Mouse (Mus musculus) embryonic facial prominence, embryonic 12.5 days (tissue): ENCODE results near the gene Zfp239. TPM values are rescaled to one million over a fixed set of nuclear protein-coding genes. Genes with fewer than 3 reads are reported as not detected.

Source experiments
- ATAC-seq: fragments of 200-750 bp; cut with Nextera tagmentation; 2 replicates; pipeline ENCODE4 v1.8.0; 2017; ENCODE audit not compliant: insufficient number of reproducible peaks, insufficient read depth, low FRiP score, low TSS enrichment
- H3K27ac ChIP-seq: fragments of 300-500 bp; sonication (generic); 2 replicates; pipeline ENCODE4 v1.5.1; 2016; ENCODE audit warnings: mild to moderate bottlenecking
- H3K27me3 ChIP-seq: fragments of 300-500 bp; sonication (generic); 2 replicates; pipeline ENCODE4 v1.6.1; 2016; ENCODE audit warnings: mild to moderate bottlenecking, moderate library complexity
- H3K36me3 ChIP-seq: fragments of 300-500 bp; sonication (generic); 2 replicates; pipeline ENCODE4 v1.6.1; 2016; ENCODE audit warnings: mild to moderate bottlenecking
- H3K4me1 ChIP-seq: fragments of 300-500 bp; sonication (generic); 2 replicates; pipeline ENCODE4 v1.6.1; 2016
- H3K4me2 ChIP-seq: fragments of 300-500 bp; sonication (generic); replicated peaks from 2 replicates; pipeline ENCODE4 v1.6.1; 2016; ENCODE audit warnings: mild to moderate bottlenecking, moderate library complexity
- H3K4me3 ChIP-seq: fragments of 300-500 bp; sonication (generic); 2 replicates; pipeline ENCODE4 v1.5.1; 2016; ENCODE audit warnings: mild to moderate bottlenecking
- H3K9ac ChIP-seq: fragments of 300-500 bp; sonication (generic); 2 replicates; pipeline ENCODE4 v1.6.1; 2016; ENCODE audit warnings: mild to moderate bottlenecking, moderate library complexity
- H3K9me3 ChIP-seq: fragments of 300-500 bp; sonication (generic); 2 replicates; pipeline ENCODE4 v1.6.1; 2016; ENCODE audit warnings: mild to moderate bottlenecking, moderate library complexity
- WGBS: fragments of 180-500 bp; shearing (Covaris S2); methylation state at CpG from one replicate; pipeline ENCODE4 v1.1.7; 2016; 5-methylcytosine and 5-hydroxymethylcytosine counted together
- polyA plus RNA-seq: library from polyadenylated mRNA; unstranded; fragments of >200 nt; fragmentation: Nextera tagmentation; extraction: Ambion mirVana; gene quantifications from 2 replicates; pipeline ENCODE4 v1.2.1, GENCODE M21; 2016

The Zfp239 gene
- polyA plus RNA-seq, 1 experiment from 2014 or later, result 19.2 TPM

DNA sequence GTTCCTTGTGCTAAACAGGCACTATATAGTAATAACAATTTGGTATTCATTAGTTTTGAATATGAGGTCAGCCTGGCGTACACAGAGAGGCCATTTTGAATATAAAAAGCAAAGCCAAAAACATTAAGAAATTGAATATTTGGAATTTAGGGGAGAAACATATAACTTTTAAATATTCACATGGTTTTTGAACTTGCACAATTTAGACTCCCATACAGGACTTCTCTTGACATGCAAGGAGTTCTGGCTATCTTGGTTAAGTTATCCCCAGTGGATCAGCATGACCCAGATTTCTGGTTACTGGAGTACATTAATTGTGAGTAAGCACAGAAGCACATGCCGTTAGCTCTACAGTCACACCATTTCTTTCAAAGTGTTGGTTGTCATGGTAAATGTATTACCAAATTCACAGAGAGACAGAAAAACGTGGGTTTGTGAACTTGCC is 18.5 kb downstream of the Zfp239 start:
- peak overlapping the region; percentile 98 for H3K27ac ChIP-seq
- no peaks in the 10 kb centered on the region for H3K9me3 ChIP-seq
- H3K4me3 ChIP-seq, result peak overlapping the region; percentile 43

DNA sequence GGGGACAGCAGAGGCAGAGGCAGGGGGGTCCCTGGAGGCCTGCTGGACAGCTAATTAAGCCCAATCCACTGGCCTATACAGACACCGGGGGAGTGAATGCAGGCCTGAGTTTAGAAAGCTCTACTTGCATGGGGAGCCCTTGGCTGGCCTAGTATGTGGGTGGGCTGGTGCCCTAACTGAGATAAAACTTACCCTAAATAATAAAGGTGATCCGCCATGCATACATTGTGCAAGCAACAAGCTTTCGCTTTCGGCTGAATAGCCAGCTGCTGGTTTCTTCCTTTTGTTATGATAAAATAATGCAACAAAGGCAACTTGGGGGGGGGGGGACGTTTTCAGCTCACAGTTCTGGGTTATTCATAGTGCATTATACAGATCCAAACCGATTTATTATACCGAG is 19.3 kb downstream of the Zfp239 start:
- ATAC-seq, result no peak

More for the DNA sequence above, 18.5 kb downstream of the Zfp239 start:
- no peaks in the 10 kb centered on the region for H3K27me3 ChIP-seq
- peaks cover 5% of the 10 kb centered on the region; the same call in 1 of the 2 replicates for H3K4me1 ChIP-seq
- H3K9ac ChIP-seq, result no peak overlapping the region
- peak overlapping the region; percentile 56 for H3K4me2 ChIP-seq
- WGBS, result 53% methylated on average over 3 of the region's 3 CpGs
- H3K36me3 ChIP-seq, result no peaks in the 10 kb centered on the region
- ATAC-seq, result no peak

DNA sequence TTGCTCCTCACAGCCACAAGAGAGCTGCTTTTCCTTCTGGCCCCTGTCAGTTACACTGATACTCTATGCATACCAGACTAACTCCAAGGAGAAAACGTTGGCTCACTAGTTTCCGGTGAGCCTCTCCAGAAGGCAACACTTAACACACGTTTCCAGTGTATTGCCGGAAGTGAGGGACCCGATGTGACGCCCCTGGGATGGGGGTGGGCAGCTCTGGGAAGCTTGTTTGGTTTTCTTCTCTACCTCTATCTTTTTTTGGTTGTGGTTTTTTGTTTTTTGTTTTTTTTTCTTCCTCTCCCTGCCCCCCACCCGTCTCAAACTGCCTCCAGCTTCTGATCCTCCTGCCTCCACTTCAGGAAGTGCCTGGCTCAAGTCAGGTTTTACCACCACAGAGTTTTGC is 20.1 kb downstream of the Zfp239 start:
- no peaks in the 10 kb centered on the region for H3K27me3 ChIP-seq
- H3K4me2 ChIP-seq, result no peak overlapping the region
- WGBS, result 62% methylated on average over 7 of the region's 7 CpGs
- H3K9me3 ChIP-seq, result no peaks in the 10 kb centered on the region
- ATAC-seq, result no peak
- no peak overlapping the region for H3K9ac ChIP-seq
- H3K36me3 ChIP-seq, result no peaks in the 10 kb centered on the region
- no peak overlapping the region for H3K27ac ChIP-seq
- no peak overlapping the region for H3K4me3 ChIP-seq
- peaks cover 5% of the 10 kb centered on the region; the same call in 1 of the 2 replicates for H3K4me1 ChIP-seq

More for the DNA sequence above, 19.3 kb downstream of the Zfp239 start:
- no peak overlapping the region for H3K4me3 ChIP-seq
- H3K27ac ChIP-seq, result 0 out of 2 replicates have a peak overlapping the region, but pooled peaks have one; percentile 6
- H3K36me3 ChIP-seq, result no peaks in the 10 kb centered on the region
- no peak overlapping the region for H3K9ac ChIP-seq
- peaks cover 5% of the 10 kb centered on the region; the same call in 1 of the 2 replicates for H3K4me1 ChIP-seq
- H3K27me3 ChIP-seq, result no peaks in the 10 kb centered on the region
- no peaks in the 10 kb centered on the region for H3K9me3 ChIP-seq
- H3K4me2 ChIP-seq, result no peak overlapping the region
- WGBS, result 82% methylated on average over 7 of the region's 7 CpGs

DNA sequence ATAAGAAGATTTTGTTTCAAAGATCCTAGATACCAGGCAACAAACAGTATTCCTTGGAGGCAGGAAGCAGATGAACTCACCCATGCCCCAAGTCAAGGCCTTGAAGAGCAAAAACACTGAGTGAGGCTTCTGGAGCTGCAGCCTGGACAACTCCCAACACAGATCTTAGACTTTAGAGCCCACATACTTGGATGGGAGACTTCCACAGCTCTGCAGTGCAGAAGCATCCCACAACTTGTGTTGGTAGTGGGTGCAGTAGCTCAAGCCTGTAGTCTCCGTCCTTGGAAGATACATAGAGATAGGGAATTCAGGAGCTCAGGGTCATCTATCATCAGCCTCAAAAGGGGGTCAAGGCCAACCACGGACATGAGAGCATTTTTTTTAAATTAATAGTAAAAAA is 24.0 kb downstream of the Zfp239 start:
- Histone ChIP-seq H3K9me3 (no peaks in the 10 kb centered on the region), H3K9ac (no peak overlapping the region), H3K4me3 (no peak overlapping the region), H3K36me3 (no peaks in the 10 kb centered on the region), H3K27me3 (no peaks in the 10 kb centered on the region), H3K27ac (no peak overlapping the region), H3K4me2 (no peak overlapping the region), H3K4me1 (peaks cover 2% of the 10 kb centered on the region; the same call in 1 of the 2 replicates)
- WGBS, result 85% methylated on average over 2 of the region's 2 CpGs
- ATAC-seq, result no peak

DNA sequence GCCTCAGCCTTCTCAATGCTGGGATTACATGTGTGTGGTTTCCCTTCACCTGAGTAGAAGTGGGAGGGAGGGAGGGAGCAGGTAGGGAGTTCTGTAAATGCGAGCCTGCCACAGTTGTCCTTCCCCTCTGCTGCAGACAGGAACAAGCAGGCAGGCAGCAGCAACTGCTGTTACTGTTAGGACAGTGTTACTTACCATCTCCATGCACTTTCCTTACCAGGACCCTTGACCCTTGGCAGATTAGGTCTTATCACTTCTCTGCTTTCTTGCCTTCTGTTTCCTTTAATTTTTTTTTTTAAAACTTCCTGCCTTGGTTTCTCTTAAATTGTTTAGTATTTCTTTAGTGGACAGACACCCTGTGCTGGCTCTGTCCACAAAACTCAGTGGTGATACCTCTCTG is 26.1 kb downstream of the Zfp239 start:
- no peak for ATAC-seq
- H3K27ac ChIP-seq, result no peak overlapping the region
- no peak overlapping the region for H3K4me2 ChIP-seq
- no peak overlapping the region for H3K9ac ChIP-seq
- H3K27me3 ChIP-seq, result no peaks in the 10 kb centered on the region
- WGBS, result 47% methylated on average over 1 of the region's 1 CpGs
- no peaks in the 10 kb centered on the region for H3K4me1 ChIP-seq
- no peaks in the 10 kb centered on the region for H3K9me3 ChIP-seq
- H3K36me3 ChIP-seq, result no peaks in the 10 kb centered on the region
- H3K4me3 ChIP-seq, result no peak overlapping the region

DNA sequence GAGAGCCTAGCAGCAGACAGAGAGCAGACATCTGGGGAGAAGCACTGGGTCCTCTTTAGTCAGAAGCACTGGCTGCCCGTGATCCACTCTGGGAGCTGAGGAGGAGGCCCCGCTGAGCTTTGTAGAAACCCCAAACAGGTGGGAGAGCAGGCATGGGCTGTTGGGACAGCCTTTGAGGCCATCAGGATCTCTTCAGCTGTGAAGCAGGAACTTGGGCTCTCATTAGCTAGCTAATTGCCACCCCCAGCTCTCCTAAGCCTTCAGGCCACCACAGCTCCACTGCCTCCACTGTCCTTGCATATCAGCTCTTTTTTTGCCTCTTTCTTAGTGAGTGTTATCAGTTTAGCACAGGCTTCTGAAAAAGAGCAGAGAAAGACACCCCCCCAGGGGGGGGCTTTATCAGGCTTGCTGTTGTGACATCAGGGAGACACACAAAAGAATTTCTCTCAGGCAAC is 26.8 kb downstream of the Zfp239 start:
- no peak for ATAC-seq
- Histone ChIP-seq H3K27ac (no peak overlapping the region), H3K36me3 (no peaks in the 10 kb centered on the region), H3K9me3 (no peaks in the 10 kb centered on the region), H3K4me3 (no peak overlapping the region), H3K4me2 (no peak overlapping the region), H3K4me1 (no peaks in the 10 kb centered on the region), H3K27me3 (no peaks in the 10 kb centered on the region), H3K9ac (no peak overlapping the region)
- WGBS, result 54% methylated on average over 2 of the region's 2 CpGs

DNA sequence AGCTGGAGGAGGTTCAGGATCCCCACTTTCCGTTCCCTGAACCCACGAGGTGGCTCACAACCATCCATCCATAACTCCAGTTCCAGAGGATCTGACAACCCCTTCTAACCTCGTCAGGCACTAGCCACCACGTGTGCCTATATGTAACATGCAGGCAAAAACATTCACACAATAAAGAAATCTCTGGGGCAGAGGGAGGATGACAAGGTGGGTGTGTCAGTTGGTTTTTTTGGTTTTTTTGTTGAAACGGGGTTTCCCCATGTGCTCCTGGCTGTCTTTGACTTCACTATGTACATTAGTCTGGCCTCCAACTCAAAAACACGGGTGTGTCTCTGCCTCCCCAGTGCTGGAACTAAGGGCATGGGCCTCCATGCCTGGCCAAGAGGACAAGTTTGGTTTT is 28.4 kb downstream of the Zfp239 start:
- whole genome bisulfite sequencing, result 82% methylated on average over 6 of the region's 6 CpGs
- no peak for ATAC-seq
- H3K9ac ChIP-seq, result no peak overlapping the region
- H3K4me2 ChIP-seq, result no peak overlapping the region
- no peak overlapping the region for H3K4me3 ChIP-seq
- H3K27me3 ChIP-seq, result no peaks in the 10 kb centered on the region
- H3K4me1 ChIP-seq, result no peaks in the 10 kb centered on the region
- no peaks in the 10 kb centered on the region for H3K36me3 ChIP-seq
- H3K27ac ChIP-seq, result no peak overlapping the region
- H3K9me3 ChIP-seq, result no peaks in the 10 kb centered on the region

DNA sequence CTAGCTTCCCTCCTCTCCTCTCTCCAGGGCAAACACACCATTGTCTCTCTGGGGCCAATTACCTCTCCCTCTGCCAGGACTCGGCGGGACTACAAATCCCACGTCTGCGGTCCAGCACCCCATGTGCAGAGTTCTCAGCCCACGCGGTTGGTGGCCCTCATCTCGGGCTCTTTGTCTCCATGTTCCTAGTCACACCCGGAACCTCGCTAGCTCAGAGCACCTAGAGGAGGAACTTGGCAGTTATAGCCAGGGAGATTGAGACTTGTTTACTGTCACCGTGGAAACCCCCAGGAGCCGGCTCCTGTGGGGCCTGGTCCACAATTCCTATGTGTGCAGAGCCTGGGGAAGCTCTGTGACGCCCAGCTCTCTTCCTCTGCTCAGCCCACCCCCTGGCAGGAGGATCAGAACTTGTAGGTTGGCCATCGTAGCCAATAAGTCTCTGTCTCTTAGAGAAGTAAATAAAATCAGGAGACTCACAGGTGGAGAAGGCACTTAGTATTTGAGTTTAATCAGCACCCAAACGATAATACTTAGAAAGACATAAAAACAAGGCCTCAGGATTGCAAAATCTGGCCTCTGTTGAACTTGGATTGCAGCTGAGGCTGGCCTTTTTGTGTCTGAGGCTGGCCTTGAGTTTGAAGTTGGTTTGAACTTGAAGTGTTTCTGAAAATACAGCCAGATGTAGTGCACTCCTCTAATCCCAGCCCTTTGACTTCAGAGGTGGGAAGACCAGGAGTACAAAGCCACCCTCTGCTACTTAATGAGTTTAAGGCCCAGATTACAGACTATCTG is 29.7 kb downstream of the Zfp239 start:
- H3K9ac ChIP-seq, result no peak overlapping the region
- no peak overlapping the region for H3K27ac ChIP-seq
- H3K4me3 ChIP-seq, result no peak overlapping the region
- WGBS, result 65% methylated on average over 14 of the region's 14 CpGs
- ATAC-seq, result no peak
- H3K4me2 ChIP-seq, result no peak overlapping the region
- no peaks in the 10 kb centered on the region for H3K4me1 ChIP-seq
- H3K27me3 ChIP-seq, result no peaks in the 10 kb centered on the region
- no peaks in the 10 kb centered on the region for H3K9me3 ChIP-seq
- H3K36me3 ChIP-seq, result no peaks in the 10 kb centered on the region

DNA sequence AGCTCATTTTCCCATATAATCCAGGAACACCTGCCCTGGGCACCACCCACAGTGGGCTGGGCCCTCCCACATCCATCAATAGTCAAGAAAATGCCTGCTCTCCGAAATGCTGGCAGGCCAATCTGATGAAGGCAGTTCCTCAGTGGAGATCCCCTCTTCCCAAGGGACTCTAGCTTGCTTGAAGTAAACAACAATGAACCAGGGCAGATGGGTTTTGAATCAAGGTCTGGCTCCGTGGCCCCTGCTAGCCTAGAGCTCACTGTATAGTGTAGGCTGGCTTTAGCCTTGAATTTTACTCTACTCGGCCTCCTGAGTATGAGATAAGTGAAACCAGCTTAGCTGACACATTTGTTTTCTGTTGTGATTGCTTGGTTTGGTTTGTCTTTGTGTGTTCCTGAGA is 30.5 kb downstream of the Zfp239 start:
- H3K4me3 ChIP-seq, result no peak overlapping the region
- WGBS, result 52% methylated on average over 3 of the region's 3 CpGs
- H3K36me3 ChIP-seq, result no peaks in the 10 kb centered on the region

DNA sequence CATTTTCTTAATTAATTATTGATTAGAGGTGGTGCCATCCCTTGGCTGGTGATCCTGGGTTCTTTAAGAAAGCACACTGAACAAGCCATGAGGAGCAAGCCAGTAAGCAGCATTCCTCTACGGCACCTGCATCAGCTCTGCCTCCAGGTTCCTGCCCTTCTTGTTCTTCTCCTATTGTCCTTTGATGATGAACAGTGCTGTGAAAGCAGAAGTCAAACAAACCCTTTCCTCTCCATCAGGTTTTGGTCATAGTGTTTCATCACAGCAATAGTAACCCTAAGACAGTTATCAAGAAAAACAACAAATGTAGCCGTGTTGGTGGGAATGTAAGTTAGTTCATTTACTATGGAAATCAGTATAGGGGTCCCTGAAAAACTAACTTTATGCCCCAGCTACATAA is 31.5 kb downstream of the Zfp239 start:
- H3K4me2 ChIP-seq, result no peak overlapping the region
- no peaks in the 10 kb centered on the region for H3K27me3 ChIP-seq
- no peak for ATAC-seq
- WGBS, result 87% methylated on average over 2 of the region's 2 CpGs
- no peaks in the 10 kb centered on the region for H3K36me3 ChIP-seq
- no peak overlapping the region for H3K27ac ChIP-seq
- no peak overlapping the region for H3K9ac ChIP-seq
- H3K9me3 ChIP-seq, result no peaks in the 10 kb centered on the region
- H3K4me1 ChIP-seq, result no peaks in the 10 kb centered on the region
- no peak overlapping the region for H3K4me3 ChIP-seq

More for the DNA sequence above, 30.5 kb downstream of the Zfp239 start:
- Histone ChIP-seq H3K4me1 (no peaks in the 10 kb centered on the region), H3K9me3 (no peaks in the 10 kb centered on the region), H3K27me3 (no peaks in the 10 kb centered on the region), H3K9ac (no peak overlapping the region), H3K27ac (no peak overlapping the region), H3K4me2 (no peak overlapping the region)
- no peak for ATAC-seq

DNA sequence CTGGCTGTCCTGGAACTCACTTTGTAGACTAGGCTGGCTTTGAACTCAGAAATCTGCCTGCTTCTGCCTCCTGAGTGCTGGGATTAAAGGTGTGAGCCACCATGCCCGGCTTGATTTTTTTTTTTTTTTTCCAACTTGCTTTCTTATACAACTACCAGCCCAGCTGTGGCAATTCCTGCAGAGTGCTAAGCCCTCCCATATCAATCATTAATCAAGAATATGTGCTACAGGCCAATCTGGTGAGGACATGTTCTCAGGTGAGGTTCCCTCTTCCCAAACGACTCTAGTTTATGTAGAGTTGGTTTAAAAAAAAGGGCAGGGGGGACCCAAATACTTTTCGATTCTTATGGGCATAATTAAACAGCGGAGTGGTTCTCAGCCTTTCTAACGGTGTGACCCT is 35.9 kb downstream of the Zfp239 start:
- Histone ChIP-seq H3K27ac (no peak overlapping the region), H3K4me1 (no peaks in the 10 kb centered on the region), H3K9ac (no peak overlapping the region), H3K4me2 (no peak overlapping the region), H3K9me3 (no peaks in the 10 kb centered on the region), H3K4me3 (no peak overlapping the region), H3K36me3 (no peaks in the 10 kb centered on the region), H3K27me3 (no peaks in the 10 kb centered on the region)
- 76% methylated on average over 5 of the region's 5 CpGs for WGBS
- no peak for ATAC-seq
